Mouse (Mus musculus) cerebral cortex, adult 2 months (tissue): Measurements from ENCODE around the gene Adora3.

ENCODE experiments used
- WGBS: fragments of 180-500 bp; shearing (Covaris S2); methylation state at CpG from one replicate; pipeline ENCODE4 v1.1.7; 2018; 5-methylcytosine and 5-hydroxymethylcytosine counted together

The Adora3 gene

GRCm38 (mm10) chr3:105935033-105935432, 64.4 kb downstream of the Adora3 start:
- WGBS, result 41% methylated on average over 5 of the region's 5 CpGs

GRCm38 (mm10) chr3:105936111-105936510, 65.5 kb downstream of the Adora3 start:
- 70% methylated on average over 4 of the region's 4 CpGs for WGBS

GRCm38 (mm10) chr3:105951348-105951747, 80.7 kb downstream of the Adora3 start:
- WGBS, result 92% methylated on average over 7 of the region's 7 CpGs

GRCm38 (mm10) chr3:105957235-105957634, 86.6 kb downstream of the Adora3 start:
- 81% methylated on average over 1 of the region's 1 CpGs for WGBS

GRCm38 (mm10) chr3:105958204-105958603, 87.5 kb downstream of the Adora3 start:
- WGBS, result 21% methylated on average over 5 of the region's 5 CpGs
